Mouse (Mus musculus) intestine, embryonic 14.5 days (tissue): ENCODE measurements at regions not wholly inside any gene's neighbourhood (a gene's known extent, or its start where the extent isn't known, plus 50 kb on each side); places are given as distances from the start of the nearest gene placed in this dataset.

Experiments
- ATAC-seq: fragments of 200-750 bp; cut with Nextera tagmentation; replicated peaks from 2 replicates; pipeline ENCODE4 v1.8.0; 2017; ENCODE audit warnings: low read depth, moderate number of reproducible peaks, moderate TSS enrichment, moderate library complexity; ENCODE audit not compliant: low FRiP score, low TSS enrichment
- DNase-seq: peaks from one replicate; pipeline ENCODE4 v3.0.0-alpha.2; 2018; ENCODE audit warnings: low spot score
- H3K27ac ChIP-seq: fragments of 300-500 bp; sonication (generic); 2 replicates; pipeline ENCODE4 v1.5.1; 2014; ENCODE audit warnings: low read depth, mild to moderate bottlenecking, control low read depth
- H3K27me3 ChIP-seq: fragments of 300-500 bp; sonication (generic); replicated peaks from 2 replicates; pipeline ENCODE4 v1.6.1; 2014; ENCODE audit warnings: low read length, control low read depth; ENCODE audit not compliant: control insufficient read depth, insufficient read depth
- H3K36me3 ChIP-seq: fragments of 300-500 bp; sonication (generic); 2 replicates; pipeline ENCODE4 v1.6.1; 2014; ENCODE audit warnings: low read length, control low read depth; ENCODE audit not compliant: control insufficient read depth, insufficient read depth
- H3K4me1 ChIP-seq: fragments of 300-500 bp; sonication (generic); replicated peaks from 2 replicates; pipeline ENCODE4 v1.6.1; 2014; ENCODE audit warnings: low read length, control low read depth, mixed read lengths; ENCODE audit not compliant: control insufficient read depth, insufficient read depth
- H3K4me2 ChIP-seq: fragments of 300-500 bp; sonication (generic); 2 replicates; pipeline ENCODE4 v1.6.1; 2014; ENCODE audit warnings: low read length
- H3K4me3 ChIP-seq: fragments of 300-500 bp; sonication (generic); 2 replicates; pipeline ENCODE4 v1.5.1; 2014; ENCODE audit warnings: low read depth, low read length, control low read depth, mixed read lengths
- H3K9ac ChIP-seq: fragments of 300-500 bp; sonication (generic); 2 replicates; pipeline ENCODE4 v1.6.1; 2014; ENCODE audit warnings: mild to moderate bottlenecking, low read length
- H3K9me3 ChIP-seq: fragments of 300-500 bp; sonication (generic); 2 replicates; pipeline ENCODE4 v1.6.1; 2016; ENCODE audit warnings: low read length, control low read depth; ENCODE audit not compliant: control insufficient read depth
- WGBS: fragments of 180-500 bp; shearing (Covaris S2); extraction: QIAGEN DNeasy Blood & Tissue Kit; methylation state at CpG from one replicate; pipeline ENCODE4 v1.1.7; 2014; 5-methylcytosine and 5-hydroxymethylcytosine counted together

DNA sequence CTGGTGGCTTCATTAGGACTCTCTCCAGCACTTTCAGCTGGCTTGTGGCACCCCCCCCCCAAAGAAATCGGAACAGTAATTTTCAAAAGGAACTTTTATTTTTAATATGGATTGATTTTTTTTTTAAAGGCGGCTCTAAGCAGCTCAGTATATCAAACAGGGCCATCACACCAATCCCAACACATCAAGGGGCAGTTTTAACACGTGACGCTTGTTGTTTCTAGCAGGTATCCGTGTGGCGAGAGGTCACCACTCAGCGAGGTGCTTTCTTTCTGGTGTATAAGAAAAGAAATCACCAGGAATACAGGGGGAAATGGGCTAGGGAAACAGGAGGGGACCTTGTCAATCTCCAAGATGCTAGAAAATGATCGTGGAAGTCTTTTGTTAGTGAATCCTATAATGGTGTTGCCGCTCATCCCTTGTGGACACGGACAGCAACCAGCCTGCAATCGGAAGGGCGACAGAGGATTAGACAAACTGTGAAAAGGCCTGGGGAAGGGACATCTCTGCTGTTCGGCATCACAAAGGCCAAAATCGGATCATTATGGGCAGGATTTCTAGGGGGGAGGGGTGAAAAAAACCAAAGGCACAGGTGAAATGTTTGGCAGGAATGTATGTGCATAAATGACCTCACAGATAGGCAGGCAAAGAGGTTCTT is 503.7 kb upstream of the Atp11b start:
- 81% methylated on average over 14 of the region's 14 CpGs for WGBS
- Histone ChIP-seq H3K27me3 (no peaks in the 10 kb centered on the region), H3K9me3 (no peaks in the 10 kb centered on the region), H3K9ac (no peak overlapping the region), H3K4me1 (0 out of 2 replicates have a peak, but pooled peaks cover 2% of the 10 kb centered on the region), H3K4me3 (no peak overlapping the region), H3K4me2 (no peak overlapping the region), H3K27ac (no peak overlapping the region), H3K36me3 (no peaks in the 10 kb centered on the region)
- ATAC-seq (no peak), DNase-seq (no peak)

DNA sequence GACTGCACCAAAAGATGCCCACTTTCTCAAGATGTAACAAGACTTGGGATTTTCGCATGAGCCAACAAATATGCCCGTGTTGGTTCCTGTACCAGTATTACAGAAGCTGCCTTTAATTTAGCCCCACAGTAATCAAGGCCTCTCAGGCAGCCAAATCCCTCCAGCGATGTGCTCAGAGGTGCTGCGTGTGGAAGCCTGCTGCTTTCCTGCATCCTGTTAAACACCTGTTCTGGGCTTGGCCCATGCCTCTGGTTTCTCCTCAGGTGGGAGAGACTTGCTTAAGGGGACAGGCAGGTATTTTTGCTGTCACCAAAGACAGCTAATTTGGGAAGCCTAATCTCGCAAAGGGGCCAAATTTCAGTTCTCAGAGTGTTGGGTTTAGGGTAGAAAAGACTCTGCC is 500.0 kb upstream of the Atp11b start:
- no peak overlapping the region for H3K4me2 ChIP-seq
- WGBS, result 65% methylated on average over 5 of the region's 5 CpGs
- DNase-seq (no peak), ATAC-seq (no peak)
- H3K27me3 ChIP-seq, result no peaks in the 10 kb centered on the region
- H3K4me3 ChIP-seq, result no peak overlapping the region
- no peak overlapping the region for H3K27ac ChIP-seq
- no peaks in the 10 kb centered on the region for H3K9me3 ChIP-seq
- H3K4me1 ChIP-seq, result 0 out of 2 replicates have a peak, but pooled peaks cover 2% of the 10 kb centered on the region
- no peak overlapping the region for H3K9ac ChIP-seq
- no peaks in the 10 kb centered on the region for H3K36me3 ChIP-seq

DNA sequence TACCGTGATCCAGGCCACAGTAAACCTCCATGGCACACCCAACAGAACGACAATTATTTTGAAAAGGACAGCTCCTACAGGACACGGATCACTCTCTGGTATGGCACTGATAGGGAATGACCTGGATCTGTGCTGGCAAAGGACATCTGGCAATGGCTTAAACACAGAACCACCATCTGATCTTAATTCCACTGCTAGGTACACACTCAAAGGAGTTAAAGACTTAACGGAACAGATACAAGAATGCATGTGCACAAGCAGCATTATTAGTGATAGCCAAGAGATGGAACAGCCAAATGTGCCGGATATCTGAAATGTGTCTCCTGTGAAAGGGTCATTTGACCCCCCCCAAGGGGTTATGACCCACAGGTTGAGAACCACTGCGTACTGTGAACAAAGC is 493.0 kb upstream of the Atp11b start:
- WGBS, result 86% methylated on average over 6 of the region's 6 CpGs
- DNase-seq (no peak), ATAC-seq (no peak)
- Histone ChIP-seq H3K9ac (no peak overlapping the region), H3K4me1 (no peaks in the 10 kb centered on the region), H3K27me3 (no peaks in the 10 kb centered on the region), H3K4me2 (no peak overlapping the region), H3K4me3 (no peak overlapping the region), H3K27ac (no peak overlapping the region), H3K36me3 (no peaks in the 10 kb centered on the region), H3K9me3 (no peaks in the 10 kb centered on the region)

GRCm38 (mm10) chr3:35268949-35269348 is 485.0 kb upstream of the Atp11b start:
- no peak overlapping the region for H3K4me3 ChIP-seq
- ATAC-seq (no peak), DNase-seq (no peak)
- H3K4me2 ChIP-seq, result no peak overlapping the region
- no peaks in the 10 kb centered on the region for H3K9me3 ChIP-seq
- no peaks in the 10 kb centered on the region for H3K36me3 ChIP-seq
- no peaks in the 10 kb centered on the region for H3K4me1 ChIP-seq
- no peak overlapping the region for H3K9ac ChIP-seq
- H3K27me3 ChIP-seq, result no peaks in the 10 kb centered on the region
- no peak overlapping the region for H3K27ac ChIP-seq
- WGBS, result 65% methylated on average over 4 of the region's 4 CpGs

DNA sequence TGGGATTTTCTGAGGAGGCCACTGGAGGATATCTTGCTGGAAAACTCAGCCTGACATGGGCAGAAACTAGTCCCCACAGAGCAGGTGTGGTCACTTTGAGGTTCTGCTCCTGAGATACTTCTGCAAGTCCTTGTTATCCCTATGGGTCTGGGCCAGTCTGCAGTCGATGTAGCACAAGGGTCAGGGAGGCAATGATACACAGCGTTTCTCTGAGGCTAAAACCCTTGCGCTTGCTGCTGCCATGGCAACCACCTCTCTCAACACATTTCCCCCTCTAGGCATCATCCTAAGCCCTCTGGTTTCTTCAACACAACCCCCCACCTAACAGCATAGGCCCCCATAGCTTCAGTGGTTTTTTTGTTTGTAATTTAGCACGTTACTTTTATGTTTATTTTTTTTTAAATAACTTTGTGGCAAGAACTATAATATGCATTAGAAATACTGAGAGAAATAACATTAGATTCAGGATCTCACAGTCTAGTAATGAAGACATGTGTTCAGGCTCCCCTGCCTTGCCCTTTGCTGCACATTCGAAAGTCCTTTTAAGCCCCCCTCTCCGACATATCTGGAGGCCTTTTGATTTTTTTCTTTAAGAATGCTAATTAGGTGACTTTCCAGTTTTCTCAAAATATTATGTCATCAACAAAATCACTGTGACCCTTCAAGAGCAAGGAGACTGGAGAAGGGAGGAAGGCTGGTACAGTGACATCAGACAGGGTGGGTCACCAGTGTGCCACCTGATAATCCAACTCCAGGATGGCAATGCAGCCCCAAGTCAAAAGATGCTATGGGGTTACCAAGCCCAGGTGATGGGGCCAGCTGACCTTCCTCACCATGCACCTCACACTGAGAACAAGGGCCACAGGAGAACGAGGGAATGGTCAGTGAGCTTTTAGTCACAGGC is 483.7 kb upstream of the Atp11b start:
- no peak for ATAC-seq
- Histone ChIP-seq H3K4me2 (no peak overlapping the region), H3K27ac (no peak overlapping the region), H3K4me3 (no peak overlapping the region), H3K9me3 (no peaks in the 10 kb centered on the region), H3K36me3 (no peaks in the 10 kb centered on the region), H3K27me3 (no peaks in the 10 kb centered on the region), H3K9ac (no peak overlapping the region), H3K4me1 (no peaks in the 10 kb centered on the region)
- no peak for DNase-seq
- 68% methylated on average over 7 of the region's 7 CpGs for WGBS

GRCm38 (mm10) chr3:35273546-35273945 is 480.4 kb upstream of the Atp11b start:
- H3K27me3 ChIP-seq, result no peaks in the 10 kb centered on the region
- H3K4me3 ChIP-seq, result no peak overlapping the region
- H3K27ac ChIP-seq, result no peak overlapping the region
- H3K9ac ChIP-seq, result no peak overlapping the region
- WGBS, result 47% methylated on average over 5 of the region's 5 CpGs
- DNase-seq (no peak), ATAC-seq (no peak)
- H3K4me2 ChIP-seq, result no peak overlapping the region
- H3K9me3 ChIP-seq, result no peaks in the 10 kb centered on the region
- no peaks in the 10 kb centered on the region for H3K4me1 ChIP-seq
- H3K36me3 ChIP-seq, result no peaks in the 10 kb centered on the region

DNA sequence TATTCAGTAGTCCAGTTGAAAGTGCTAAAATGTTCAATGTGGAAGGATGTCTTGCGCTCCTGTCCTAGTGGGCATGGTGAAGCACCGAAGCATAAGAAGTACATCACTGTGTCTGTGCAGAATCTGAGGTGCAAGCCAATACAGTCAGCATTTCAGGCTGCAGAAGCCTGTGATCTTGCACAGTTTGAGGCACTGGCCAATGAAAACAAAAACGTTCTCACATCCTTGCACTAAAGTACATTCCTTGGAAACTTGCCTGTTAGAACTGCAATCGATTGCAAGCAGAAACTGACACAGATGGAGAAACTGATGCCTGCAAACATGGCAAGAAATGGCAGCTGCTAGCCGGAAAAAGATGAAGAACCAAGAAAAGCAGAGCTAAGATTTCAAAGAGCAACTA is 472.9 kb upstream of the Atp11b start:
- no peaks in the 10 kb centered on the region for H3K9me3 ChIP-seq
- ATAC-seq, result no peak
- no peaks in the 10 kb centered on the region for H3K36me3 ChIP-seq
- no peak overlapping the region for H3K4me2 ChIP-seq
- H3K27me3 ChIP-seq, result no peaks in the 10 kb centered on the region
- DNase-seq, result no peak
- no peaks in the 10 kb centered on the region for H3K4me1 ChIP-seq
- 70% methylated on average over 5 of the region's 5 CpGs for WGBS
- H3K27ac ChIP-seq, result no peak overlapping the region
- H3K9ac ChIP-seq, result no peak overlapping the region
- no peak overlapping the region for H3K4me3 ChIP-seq

DNA sequence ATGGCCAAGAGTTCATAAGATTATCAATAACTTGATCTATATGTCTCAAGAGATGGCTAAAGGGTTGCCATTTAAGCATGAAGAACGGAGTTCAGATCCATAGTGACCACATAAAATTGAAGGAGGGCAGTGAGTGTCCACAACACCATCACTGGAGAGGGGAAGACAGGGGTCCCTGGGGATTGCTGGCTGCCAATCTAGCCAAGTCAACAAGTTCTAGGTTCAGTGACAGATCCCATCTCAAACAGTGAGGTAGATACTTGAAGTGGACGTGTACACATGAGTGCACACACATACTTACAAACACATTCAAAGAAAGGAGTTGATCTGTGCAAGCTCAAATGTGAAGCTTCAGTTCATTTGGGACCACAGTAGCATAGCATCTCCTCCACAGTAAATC is 471.8 kb upstream of the Atp11b start:
- H3K36me3 ChIP-seq, result no peaks in the 10 kb centered on the region
- WGBS, result 88% methylated on average over 2 of the region's 2 CpGs
- no peak for ATAC-seq
- no peaks in the 10 kb centered on the region for H3K27me3 ChIP-seq
- H3K4me2 ChIP-seq, result no peak overlapping the region
- H3K9me3 ChIP-seq, result no peaks in the 10 kb centered on the region
- no peak for DNase-seq
- no peak overlapping the region for H3K27ac ChIP-seq
- no peaks in the 10 kb centered on the region for H3K4me1 ChIP-seq
- H3K4me3 ChIP-seq, result no peak overlapping the region
- H3K9ac ChIP-seq, result no peak overlapping the region

DNA sequence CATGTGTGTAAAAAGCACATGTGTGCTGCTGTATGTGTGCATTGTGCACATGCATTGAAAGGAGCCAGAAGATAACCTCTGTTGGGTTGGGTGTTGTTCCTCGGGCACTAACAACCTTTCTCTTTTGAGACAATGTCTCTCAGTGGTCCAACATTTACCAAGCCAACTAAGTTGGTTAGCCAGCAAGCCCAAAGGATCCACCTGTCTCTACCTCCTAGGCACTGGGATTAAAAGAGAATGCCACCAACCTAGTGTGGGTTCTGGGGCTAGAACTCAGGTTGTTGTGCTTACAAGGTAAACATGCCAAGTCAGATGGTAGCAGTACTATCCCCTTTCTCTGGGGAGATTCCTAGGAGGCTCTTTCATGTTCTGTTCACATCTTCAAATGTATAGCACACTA is 459.1 kb upstream of the Atp11b start:
- Histone ChIP-seq H3K27ac (no peak overlapping the region), H3K9me3 (no peaks in the 10 kb centered on the region), H3K4me2 (no peak overlapping the region), H3K9ac (no peak overlapping the region), H3K36me3 (no peaks in the 10 kb centered on the region), H3K4me1 (no peaks in the 10 kb centered on the region), H3K4me3 (no peak overlapping the region), H3K27me3 (no peaks in the 10 kb centered on the region)
- ATAC-seq, result no peak
- 97% methylated on average over 1 of the region's 1 CpGs for WGBS
- no peak for DNase-seq
